Mouse (Mus musculus) liver, postnatal 0 days (tissue): Measurements from ENCODE around the gene Gm16181.

ENCODE experiments used
- CTCF ChIP-seq: sonication (generic); IDR thresholded peaks from 2 replicates; pipeline ENCODE4 v1.5.1; 2016; ENCODE audit warnings: antibody characterized with exemption, low read depth
- EP300 ChIP-seq: IDR thresholded peaks from 2 replicates; pipeline ENCODE4 v1.6.1; 2016; ENCODE audit warnings: antibody characterized with exemption, low read depth, mild to moderate bottlenecking

- TF ChIP-seq CTCF, result no peak
- no peak for TF ChIP-seq EP300
These were observed 31.4 kb upstream of the Gm16181 start for GRCm38 (mm10) chr17:35189186-35189585.
